Mouse (Mus musculus): Measurements from ENCODE around the gene Nav2.

Nav2 gene

DNA sequence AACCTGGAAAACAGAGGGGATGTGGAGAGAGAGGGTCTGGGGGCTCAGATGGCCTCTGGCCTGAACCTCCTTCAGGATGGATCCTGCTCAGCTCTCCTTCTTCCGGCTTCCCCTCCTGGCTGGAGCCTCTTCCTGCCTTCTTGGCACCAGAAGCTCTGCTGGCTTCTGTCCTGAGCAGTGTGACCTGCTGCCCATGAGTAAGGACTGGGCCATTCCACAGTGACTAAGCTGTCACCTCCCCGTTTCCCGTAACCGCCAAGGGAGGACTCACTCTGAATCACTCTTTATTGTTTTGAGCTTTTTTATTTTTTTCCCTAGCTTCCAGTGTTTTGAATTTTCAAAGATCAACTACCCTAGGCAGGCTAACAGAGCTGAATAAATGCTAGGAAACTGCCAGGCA, 304.5 kb downstream of the Nav2 start:
- no peak for DNase-seq

DNA sequence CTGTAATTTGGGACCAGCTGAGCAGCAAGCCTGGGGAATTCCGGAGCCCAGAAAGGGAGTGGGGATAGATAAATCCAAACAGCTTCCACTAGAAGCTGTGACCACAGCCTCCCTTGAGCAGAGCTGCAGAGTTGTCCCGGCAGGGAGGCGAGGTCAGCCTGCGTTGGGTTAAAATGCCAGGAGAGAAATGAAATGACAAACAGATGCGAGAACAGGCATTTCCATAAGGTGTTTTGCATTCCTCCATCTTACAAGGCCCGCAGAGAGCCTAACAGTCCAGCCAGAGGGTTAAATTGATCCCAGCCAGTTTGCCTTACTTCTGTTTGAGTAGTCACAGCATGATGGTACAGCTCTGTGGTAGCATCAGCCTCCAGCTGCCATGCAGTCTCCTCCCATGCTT, 309.3 kb downstream of the Nav2 start:
- no peak for DNase-seq

DNA sequence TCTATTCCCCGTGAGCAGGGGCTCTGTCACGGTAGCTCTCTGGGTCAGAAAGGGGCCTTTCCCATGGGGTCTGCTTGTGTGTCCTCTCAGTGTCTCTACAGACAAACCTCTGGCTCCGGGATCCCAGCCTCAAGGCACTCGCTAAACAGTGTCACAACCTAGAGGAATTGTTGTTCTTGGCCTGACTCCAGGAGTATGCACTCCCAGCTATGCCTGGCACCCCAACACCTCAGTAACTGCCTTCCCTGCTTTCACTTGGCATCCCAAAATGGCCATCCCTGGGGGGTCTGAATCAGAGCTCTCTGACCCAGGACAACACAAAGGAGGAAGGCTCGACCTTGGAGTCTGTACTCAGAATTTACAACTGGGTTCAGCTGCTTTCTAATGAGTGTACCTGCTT, 317.2 kb downstream of the Nav2 start:
- DNase-seq: no peak

DNA sequence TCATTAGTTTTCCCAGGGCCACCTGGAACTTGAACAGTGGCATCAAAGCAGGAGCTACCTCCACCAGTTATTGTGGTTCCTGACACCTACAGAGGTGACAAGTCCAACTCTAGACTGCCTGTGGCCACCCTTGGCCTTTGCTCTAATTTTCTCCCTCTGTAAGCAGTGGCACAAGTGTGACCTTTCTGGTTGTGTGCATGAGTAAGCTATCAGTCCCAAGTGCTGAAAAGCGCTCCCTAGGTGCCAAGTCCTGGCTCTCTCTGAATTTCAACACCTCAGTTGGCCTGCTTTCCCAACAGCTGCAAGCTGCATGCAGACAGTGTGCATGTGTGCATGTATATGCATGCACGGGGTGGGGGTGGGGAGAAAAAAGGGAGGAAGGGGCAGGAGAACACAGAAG, 324.5 kb downstream of the Nav2 start:
- DNase-seq: no peak

DNA sequence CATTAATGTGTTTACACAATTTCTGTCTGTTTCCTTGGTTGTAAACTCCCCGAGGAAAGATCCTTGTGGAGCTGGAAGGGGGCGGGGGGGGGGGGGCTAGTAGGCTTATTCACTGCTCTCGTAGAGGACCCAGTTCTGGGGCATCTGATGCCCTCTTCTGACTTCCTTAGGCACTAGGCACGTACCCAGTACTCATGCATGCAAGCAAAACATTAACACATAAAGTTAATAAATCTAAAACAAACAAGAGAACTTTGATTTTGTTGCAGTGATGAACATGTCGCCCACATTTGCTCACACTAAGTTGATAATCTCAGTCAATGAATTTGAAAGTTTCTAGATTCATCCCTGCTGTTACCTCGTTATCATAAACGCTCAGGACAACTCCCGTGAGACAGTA, 325.8 kb downstream of the Nav2 start:
- DNase-seq: no peak

DNA sequence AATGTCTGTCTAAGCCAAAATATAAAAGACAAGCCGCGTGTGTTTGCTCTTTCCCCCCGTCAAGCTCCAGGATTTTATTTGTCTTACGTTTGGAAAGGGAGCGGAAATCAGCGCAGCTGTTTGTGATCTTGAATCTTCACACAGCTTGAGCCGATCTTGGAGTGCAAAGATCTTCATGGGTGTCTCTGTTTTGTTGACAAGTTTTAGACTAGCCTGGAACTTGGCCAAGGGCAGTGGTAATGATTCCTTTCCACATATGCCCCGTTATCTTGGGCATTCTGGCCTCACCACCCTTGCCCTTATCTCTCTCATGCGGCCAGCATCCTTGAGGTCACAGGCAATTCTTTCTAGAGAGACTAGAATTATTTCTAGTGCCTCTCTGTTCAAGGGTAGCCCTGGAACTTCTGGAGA, 326.8 kb downstream of the Nav2 start:
- DNase-seq: no peak

DNA sequence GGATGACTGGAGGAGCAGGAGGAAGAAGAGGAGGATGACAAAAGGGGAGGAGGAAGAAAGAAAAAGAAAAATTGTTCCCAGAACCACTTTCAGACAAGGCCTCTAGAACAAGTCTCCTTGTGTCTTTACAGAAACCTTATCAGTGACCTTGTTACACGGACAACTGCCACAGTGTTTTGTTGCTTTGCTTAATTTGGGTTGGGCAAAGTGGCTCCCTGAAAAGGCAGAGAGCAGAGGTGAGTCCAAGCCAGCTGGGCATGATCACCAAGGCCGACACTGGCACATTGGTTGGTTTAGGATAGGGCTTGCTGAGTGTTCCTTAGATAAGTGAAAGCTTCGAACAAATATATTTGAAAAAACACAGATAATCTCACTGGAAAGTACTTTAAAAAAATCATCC, 327.3 kb downstream of the Nav2 start:
- no peak for DNase-seq

DNA sequence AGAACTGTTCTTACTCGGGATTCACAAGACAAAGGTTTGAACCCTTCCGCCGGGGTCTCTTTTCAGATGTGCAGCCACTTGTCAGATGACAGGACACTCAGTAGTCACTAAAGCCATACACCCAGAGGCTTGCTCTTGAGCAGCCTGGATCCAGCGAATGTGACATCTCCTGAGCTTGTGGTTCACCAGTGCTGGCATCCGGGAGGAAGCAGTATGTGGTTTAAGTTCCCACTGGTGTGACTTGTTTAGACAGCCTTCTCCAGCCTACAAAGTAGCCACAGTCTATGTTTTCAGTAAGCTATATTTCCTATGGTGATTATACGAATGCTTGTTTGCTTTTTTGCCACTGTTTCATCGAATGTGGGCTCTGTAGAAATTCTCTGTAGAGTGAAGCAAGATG, 331.9 kb downstream of the Nav2 start:
- DNase-seq: no peak

DNA sequence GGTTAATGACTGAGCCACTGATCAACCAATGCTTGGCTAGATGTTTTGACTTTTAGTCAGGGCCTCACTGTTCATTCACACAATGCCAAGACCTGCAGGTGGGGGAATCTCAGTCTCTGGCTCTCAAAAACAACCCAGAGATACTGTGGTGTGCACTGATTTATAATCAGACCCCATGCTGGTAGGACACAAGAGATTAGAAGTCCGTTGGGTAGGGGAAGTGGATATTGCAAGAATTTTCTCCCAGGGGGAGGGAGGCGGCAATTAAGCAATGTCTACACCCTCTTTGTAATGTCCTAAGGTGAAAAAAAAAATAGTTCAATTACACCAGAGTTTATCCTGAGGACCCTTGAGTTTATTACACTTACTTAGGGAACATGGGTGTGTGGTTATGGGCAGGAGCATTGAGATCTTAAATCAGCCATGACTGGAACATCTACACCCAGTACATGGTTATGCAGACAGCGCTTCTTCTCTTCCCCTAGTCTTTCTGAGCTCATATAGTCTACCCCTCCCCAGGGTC, 332.8 kb downstream of the Nav2 start:
- DNase-seq: no peak

DNA sequence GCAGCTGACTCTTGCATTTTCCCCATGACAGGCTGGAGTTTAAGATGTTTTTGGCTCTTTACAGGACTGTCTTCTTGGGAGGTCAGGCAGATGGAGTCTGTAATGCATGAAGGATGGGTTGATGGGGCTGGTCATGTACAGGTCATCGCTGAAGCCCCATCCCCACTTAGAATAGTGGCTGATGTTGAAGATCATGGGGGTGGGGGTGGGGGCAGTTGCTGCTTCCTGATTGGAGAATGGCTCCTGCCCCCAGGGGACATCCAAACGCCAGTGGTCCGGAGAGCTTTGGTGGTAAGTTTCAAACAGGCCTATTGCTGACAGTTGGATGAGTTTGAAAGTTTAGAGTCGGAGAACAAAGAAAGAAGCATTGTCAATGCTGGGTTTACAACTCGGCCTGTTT, 333.7 kb downstream of the Nav2 start:
- DNase-seq: no peak

DNA sequence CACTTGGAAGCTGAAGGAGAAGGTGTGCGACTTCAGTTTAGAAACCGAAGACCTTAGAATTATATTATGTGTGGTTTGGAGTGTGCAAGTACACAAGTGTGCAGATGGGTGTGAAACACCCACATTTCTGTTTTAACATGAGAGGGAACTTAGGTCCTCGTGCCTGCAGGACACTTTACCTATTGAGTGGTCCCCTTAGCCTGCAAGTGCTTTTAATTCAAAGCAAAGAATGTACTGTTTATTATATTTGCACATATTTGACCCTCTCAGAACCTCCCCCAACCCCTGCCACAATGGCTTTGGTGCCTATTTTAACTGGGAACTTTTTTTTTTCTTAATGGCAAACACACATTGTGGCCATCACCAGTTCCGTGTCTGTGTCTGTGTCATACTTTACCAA, 334.6 kb downstream of the Nav2 start:
- DNase-seq: no peak

DNA sequence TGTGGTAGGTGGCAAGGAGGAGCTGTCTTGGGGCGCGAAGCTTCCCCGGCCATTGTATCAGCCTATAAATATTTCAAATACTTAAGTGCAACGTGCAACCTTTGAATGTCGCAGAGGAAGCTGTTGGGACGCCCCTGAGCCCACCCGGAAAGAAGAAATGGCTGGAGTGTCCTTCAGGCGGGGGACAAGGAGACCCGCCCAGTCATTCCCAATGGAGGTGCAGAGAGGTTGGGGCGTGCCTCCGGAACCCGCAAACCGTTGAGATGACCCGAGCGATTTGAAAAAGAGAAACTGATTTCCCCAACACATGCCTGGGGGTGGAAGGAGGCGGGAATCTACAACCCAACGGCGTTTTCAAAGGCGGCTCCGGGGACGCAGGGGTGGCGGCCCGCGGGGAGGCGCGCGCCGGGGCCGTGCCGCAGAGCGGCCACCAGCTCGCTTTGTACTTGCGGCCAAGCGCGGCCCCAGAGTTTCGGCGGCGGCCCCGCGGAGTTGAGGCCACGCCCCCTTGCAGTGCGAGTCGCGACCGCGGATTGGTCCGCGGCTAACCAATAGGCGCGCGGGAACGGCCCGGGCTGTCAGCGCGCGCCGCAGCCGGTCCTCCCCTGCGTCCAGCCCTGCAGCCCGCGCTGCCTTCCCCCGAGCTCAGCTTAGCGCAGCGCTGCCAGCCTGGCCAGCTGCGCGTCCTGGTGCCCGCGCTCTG, 337.2 kb downstream of the Nav2 start:
- peak; percentile 95 for DNase-seq

DNA sequence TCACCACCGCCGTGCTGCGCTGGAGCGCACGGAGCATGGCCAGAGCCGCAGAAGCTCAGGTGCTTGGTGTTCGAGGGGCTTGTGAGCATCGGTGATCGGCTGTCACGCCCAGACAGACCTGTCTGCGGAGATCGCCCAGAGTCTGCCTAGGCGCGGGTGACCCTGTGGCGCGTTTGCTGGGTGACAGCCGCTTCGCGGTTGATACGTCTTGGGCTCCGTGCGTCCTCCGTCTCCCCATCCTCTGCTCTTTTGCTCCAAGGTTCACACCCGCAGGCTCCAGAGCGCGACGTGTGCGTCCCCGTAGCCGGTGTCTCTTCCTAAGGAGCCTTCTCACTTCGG, 337.7 kb downstream of the Nav2 start:
- DNase-seq: no peak

DNA sequence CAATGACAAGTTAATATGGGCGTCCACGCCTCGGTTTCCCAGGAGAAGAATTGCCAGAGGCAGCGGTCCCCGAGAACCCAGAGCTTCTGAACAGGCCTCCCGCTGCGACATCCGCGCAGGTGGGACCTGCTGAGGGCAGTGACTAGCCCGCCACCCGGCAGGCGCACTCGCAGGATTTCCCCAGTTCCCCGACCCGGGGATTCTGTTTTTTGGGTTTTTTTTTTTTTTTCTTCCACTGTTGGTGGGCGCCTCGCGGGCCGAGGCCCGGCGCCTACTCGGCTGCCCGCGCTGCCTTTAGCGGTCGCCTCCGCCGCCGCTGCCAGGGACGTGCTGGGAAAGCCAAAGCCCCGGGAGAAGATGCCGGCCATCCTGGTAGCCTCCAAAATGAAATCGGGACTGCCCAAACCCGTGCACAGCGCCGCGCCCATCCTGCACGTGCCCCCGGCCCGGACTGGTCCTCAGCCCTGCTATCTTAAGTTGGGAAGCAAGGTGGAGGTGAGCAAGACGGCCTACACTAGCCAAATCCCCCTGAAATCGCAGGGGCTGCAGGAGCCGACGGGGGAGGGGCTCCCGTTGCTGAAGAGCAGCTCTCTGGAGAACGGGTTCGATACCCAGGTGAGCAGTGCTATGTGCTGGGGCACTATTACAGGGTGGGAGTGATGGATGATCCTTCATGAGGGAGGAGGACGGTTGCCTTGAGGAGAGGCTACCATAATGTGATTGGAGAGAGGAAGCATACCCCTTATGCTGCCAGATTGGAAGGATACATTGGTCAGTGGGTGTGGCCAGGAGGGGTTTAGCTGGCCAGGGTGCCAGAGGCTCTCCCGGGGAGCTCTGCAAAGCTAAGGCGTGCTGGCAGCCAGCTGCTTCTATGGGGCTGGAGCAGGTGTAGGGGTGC, 338.3 kb downstream of the Nav2 start:
- DNase-seq: no peak

DNA sequence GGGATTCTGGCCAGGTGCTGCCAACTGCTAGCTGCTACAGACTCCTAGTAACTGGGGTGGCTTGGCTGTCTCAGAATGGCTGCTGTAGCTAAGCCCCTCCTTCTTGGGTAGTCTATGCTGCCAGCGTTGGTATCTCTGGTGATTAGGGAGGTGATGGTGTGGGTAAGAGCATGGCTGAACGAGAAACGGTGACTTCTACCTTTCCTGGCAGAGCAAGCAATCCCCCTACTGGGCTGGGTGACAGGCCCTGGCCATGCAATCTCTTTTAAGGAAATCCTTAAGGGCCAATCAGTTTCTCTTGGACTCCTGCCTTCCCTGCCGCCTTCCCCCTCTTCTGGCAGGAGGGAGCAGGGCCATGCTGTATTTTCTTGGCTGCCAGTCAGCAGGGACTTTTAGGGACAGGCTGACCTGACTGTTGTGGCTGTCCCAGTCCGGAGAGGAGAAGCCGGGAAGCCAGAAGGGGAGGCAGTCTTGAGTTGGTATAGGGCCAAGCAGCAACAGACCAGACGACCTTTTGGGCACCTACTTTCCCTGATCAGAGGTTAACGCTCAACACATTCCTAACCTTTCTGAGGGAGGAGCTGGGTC, 339.3 kb downstream of the Nav2 start:
- peak; percentile 72 for DNase-seq

DNA sequence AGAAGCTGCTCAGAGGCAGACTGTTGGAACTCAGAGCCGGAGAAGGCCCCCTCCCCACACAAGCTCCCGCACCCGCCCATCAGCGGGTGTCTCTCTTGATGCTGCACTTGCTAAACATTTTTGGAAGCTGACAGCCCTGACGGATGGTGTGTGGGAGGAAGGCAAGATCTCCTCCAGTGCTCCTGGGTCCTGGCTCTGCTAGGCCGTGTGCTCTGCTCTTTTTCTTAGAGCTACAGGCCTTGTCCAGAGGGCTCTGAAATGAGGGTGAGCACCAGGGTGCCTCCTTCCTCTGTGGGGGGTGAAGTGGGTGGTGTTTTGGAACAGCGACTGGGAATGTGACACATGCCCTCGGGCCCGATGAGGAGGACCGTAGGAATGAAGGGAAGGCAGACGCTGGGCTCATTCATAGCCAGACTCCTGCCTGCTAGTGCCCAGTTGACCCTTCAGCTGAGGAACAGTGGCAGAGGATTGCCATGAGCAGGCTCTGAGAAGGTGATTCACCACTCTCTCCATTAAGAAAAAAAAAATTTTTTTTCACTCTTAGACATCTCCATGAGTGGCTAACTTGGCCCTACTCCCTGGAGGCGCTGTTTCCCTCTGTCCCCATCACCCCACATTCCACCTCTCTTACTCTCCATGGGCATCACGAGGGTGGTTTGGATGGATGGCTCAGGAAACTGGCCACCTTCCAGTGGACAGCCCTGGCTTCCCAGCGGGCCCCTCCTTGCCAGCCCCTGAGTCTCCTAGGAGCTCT, 340.0 kb downstream of the Nav2 start:
- peak; percentile 80 for DNase-seq

DNA sequence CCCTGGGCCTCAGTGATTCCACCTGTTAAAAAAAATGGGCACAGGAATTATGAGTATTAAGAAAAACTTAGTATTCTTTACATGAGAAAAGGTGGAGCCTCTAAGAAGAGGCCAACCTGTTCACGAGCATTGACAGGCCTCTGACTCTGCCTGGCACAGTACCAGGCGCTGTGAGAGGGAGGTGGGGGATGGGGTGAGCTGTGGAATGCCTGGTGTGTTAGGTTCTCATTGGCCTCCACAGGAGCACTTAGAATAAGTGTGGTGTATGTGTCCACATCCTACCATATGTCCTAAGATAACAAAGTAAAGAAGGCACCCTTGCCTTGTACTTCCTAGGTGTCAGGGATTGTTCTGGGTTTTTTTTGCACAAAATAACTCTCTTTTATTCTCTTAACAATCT, 340.9 kb downstream of the Nav2 start:
- no peak for DNase-seq

DNA sequence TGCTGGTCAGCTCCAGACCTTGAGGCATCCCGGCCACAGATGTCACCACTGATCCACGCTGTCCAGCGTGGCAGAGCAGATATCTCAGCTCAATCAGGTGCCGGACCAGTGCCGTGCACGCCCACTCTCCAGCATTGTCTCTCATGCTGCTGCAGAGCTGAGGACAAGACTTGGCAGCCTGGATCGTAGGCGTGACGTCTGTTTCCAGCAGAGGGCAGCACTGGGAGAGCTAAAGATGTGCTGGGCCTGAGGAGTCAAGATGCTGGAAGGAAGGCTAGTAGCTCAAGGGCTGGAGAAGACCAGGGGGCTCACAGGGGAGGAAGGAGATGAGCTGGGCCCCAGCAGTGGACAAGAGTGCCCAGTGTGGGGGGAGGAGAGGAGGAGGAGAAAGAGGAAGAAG, 341.5 kb downstream of the Nav2 start:
- DNase-seq: peak; percentile 90

DNA sequence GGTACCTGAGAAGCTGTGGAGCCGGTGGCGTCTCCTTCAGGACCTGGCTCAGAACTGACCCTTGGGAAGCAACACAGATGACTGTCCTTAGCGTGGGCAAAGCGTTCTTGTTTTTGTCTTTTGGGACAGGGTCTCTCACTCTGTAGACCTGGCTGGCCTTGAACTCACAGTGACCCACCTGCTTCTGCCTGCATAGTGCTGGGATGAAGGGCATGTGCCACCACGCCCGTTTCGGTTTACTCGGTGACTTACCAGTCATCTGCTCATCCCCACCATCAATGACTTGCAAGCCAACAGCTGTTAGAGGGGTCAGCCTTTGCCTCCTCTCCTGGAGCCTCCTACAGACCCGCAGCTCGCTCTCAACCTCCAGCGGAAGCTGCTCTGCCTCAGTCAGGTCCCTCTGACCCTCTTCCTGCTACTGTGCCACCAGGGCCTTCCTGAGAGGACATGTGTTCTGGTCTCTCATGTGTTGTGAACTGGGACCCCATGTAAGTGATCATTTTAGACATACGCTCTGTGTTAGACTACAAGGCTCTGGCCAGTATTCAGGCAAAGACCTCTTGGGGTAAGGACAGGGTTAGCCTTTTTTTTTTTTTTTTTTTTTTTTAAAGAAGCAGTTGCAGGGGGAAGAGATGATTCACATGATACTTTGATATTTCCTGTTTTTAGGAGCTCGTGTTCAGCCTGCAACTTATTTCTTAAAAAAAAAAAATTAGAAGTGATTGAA, 342.2 kb downstream of the Nav2 start:
- DNase-seq: no peak

DNA sequence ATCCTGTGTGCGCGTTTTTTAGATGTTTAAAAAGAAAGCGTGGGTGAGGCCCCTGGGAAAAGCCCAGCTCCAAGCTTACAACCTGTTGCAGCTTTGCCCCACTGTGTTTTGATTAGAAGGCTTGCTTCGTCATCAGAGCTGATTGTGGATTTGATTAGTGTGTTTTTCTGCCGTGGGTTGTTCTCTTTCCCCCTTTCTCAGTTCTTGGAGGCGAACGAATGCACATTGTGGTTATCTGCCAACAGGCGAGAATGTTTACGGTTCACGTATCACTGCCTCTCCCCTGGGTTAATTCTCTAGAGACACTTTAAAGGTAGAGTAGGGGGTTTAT, 342.8 kb downstream of the Nav2 start:
- DNase-seq: no peak

DNA sequence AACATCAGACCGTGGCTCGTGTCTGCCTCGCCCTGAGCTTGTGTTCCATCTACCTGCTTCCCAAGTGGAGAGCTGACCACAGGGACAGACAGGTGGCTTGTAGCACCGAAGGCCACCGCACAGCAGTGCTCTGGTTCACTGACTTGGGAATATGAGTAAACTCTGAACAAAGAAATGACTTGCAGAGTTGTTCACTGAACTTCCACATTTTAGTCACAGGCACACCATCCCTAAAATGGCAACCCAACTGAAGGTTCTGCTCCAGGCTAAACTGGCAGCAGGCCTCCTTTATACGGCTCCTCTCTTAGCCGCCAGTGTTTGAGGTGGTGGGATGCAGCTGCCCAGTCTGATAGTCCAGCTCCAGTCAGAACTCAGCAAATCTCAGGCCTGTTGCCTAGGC, 343.9 kb downstream of the Nav2 start:
- DNase-seq: no peak

DNA sequence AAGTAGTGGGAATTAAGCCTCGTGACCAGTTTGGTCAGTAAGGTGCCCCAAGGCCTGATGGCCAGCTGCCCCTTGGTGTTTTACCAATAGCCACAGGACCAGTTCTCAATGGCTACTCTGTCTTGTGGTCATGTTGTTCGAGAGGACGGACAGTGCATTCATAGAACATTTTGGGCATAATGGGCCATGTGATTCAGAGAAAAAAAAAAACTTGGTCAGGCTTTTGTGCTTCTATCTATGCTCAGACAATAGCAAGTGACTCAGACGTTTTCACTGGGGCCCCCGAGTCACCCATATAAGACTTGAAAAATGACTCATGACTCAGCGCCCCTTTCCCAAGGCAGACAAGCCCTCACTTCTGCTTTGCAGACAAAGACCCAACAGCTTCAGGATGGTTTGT, 344.4 kb downstream of the Nav2 start:
- no peak for DNase-seq

DNA sequence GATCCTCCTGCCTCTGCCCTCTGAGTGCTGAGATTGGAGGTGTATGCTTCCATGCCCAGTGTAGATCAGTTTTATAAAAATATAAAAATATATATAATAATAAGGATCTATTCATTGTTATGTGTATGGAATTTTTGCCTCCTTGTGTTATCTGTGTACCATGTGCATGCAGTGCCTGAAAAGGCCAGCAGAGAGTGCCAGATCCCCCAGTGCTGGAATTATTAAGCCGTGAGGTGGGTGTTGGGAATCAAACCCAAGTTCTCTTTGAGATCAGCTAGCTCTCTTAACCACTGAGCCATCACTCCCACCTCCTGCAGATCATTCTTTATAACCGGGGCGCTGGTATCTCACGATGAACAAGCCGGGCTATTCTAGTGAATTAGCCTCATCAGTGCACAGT, 346.5 kb downstream of the Nav2 start:
- no peak for DNase-seq
